Mouse (Mus musculus): Measurements from ENCODE around the gene Cyb561d2. TPM values are rescaled to one million over a fixed set of nuclear protein-coding genes. Genes with fewer than 3 reads are reported as not detected.

The Cyb561d2 gene
- polyA plus RNA-seq, 1 experiment, result 10.3 TPM

DNA sequence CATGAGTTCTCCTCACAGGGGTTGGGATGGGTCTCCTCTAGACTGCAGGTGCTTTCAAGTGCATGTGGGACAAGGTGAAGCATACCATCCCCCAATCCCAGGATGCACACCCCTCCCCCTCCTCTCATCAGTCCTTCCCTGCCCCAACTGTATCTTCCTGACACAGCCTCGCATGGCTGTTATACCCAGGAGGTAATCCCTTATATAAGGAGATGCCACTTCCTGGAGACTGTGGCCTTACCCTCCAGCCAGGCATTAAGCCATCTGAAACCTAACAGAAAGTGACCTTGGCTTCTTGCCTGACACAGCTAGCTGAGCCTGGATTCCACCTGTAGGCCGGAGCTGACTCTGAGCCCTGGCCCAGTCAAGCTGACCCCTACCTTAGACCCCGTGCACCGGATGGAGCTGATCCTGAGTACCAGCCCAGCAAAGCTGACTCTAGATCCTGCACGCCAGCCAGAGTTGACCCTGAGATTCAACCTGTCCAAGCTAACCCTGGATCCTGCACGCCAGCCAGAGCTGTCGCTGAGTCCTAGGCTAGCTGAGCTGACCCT lies 40.6 kb upstream of the Cyb561d2 start:
- Histone ChIP-seq H3K4me1 (ENCODE audit: control insufficient read depth, insufficient read depth, low read length) (peaks cover 1% of the 10 kb centered on the region; the same call in 1 of the 2 replicates), H3K27ac (ENCODE audit: control insufficient read depth, insufficient read depth, low read depth, low read length, poor library complexity) (peak overlapping the region; percentile 56), H3K4me3 (replicated peaks; ENCODE audit: control insufficient read depth, low read depth, low read length) (no peak overlapping the region)
- TF ChIP-seq CTCF (IDR thresholded peaks at IDR 0.05; ENCODE audit: control insufficient read depth, insufficient read depth, low read length) (no peak), POLR2A (IDR thresholded peaks at IDR 0.05; ENCODE audit: borderline replicate concordance, control insufficient read depth, low read depth, low read length) (no peak)
- WGBS, result 77% methylated on average over 7 of the region's 7 CpGs

DNA sequence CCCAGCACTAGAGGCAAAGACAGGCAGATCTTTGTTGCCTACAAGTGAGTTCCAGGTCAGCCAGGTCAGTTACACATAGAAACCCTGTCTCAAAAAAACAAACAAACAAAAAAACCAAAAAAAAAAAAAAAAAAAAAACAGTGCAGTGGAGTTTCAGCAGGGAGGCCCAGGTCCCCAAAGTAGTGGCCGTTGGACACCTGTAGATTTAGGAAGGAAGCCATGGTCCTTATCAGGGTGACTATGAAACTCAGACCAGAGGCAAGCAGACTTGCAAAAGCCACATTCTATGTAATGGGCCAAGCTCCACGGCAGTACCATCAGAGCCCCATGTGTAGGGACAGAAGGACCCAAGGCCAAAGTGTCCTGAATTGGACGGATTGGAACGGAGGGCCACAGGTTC lies 39.6 kb upstream of the Cyb561d2 start:
- WGBS, result 22% methylated on average over 4 of the region's 4 CpGs
- H3K4me3 ChIP-seq (replicated peaks; ENCODE audit: control insufficient read depth, low read depth, low read length), result peak overlapping the region; percentile 90
- H3K4me1 ChIP-seq (ENCODE audit: control insufficient read depth, insufficient read depth, low read length), result peaks cover 1% of the 10 kb centered on the region; the same call in 1 of the 2 replicates
- H3K27ac ChIP-seq (ENCODE audit: control insufficient read depth, insufficient read depth, low read depth, low read length, poor library complexity), result peak overlapping the region; percentile 91
- TF ChIP-seq CTCF (IDR thresholded peaks at IDR 0.05; ENCODE audit: control insufficient read depth, insufficient read depth, low read length) (no peak), POLR2A (IDR thresholded peaks at IDR 0.05; ENCODE audit: borderline replicate concordance, control insufficient read depth, low read depth, low read length) (no peak)

- peak within 1 kb of the TSS; percentile 90 for H3K4me3 ChIP-seq (replicated peaks; ENCODE audit: control insufficient read depth, low read depth, low read length)
- WGBS, result under 1% methylated on average over 32 of the region's 32 CpGs
- TF ChIP-seq CTCF (IDR thresholded peaks at IDR 0.05; ENCODE audit: control insufficient read depth, insufficient read depth, low read length) (no peak; the same call in 1 of the 2 replicates), POLR2A (IDR thresholded peaks at IDR 0.05; ENCODE audit: borderline replicate concordance, control insufficient read depth, low read depth, low read length) (no peak; the same call in none of the 2 replicates)
- no peaks in the 10 kb centered on the region; the same call in 1 of the 2 replicates for H3K4me1 ChIP-seq (ENCODE audit: control insufficient read depth, insufficient read depth, low read length)
- H3K27ac ChIP-seq (ENCODE audit: control insufficient read depth, insufficient read depth, low read depth, low read length, poor library complexity), result peak within 1 kb of the TSS; percentile 91
Measured at GRCm38 (mm10) chr9:107580501-107581317, 38.7 kb upstream of the Cyb561d2 start, which contains the start of gene Hyal3. TSS of gene Hyal3 (plus strand) at chr9:107580818.

- H3K27ac ChIP-seq (ENCODE audit: control insufficient read depth, insufficient read depth, low read depth, low read length, poor library complexity), result no peak overlapping the region
Measured at GRCm38 (mm10) chr9:107579023-107579900, 37.3 kb upstream of the Cyb561d2 start.

DNA sequence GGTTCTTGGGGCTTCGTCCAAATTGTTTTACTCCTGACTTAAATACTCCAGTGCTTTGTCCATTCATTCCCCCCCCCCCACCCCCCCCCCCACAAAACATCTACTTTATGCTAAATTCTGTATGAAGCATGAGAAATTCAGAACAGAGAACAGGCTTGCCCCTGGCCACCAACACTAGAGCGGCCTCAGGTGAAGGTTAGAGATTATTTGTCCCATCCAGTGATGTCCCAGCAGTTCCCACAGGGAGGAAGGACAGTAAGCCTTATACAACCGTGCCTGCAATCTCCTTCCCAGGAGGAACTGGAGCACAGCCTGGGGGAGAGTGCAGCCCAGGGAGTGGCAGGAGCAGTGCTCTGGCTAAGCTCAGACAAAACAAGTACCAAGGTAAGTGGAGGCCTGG lies 36.6 kb upstream of the Cyb561d2 start, which contains the start of gene Naa80:
Gene Naa80 (plus strand): TSS at position 301 of the 400 bp plus-strand sequence.
- TF ChIP-seq CTCF (IDR thresholded peaks at IDR 0.05; ENCODE audit: control insufficient read depth, insufficient read depth, low read length) (no peak), POLR2A (IDR thresholded peaks at IDR 0.05; ENCODE audit: borderline replicate concordance, control insufficient read depth, low read depth, low read length) (no peak)
- H3K27ac ChIP-seq (ENCODE audit: control insufficient read depth, insufficient read depth, low read depth, low read length, poor library complexity), result no peak within 1 kb of the TSS
- no peak within 1 kb of the TSS for H3K4me3 ChIP-seq (replicated peaks; ENCODE audit: control insufficient read depth, low read depth, low read length)

More at GRCm38 (mm10) chr9:107579023-107579900, 37.3 kb upstream of the Cyb561d2 start:
- Histone ChIP-seq H3K4me1 (ENCODE audit: control insufficient read depth, insufficient read depth, low read length) (no peaks in the 10 kb centered on the region; the same call in 1 of the 2 replicates), H3K4me3 (replicated peaks; ENCODE audit: control insufficient read depth, low read depth, low read length) (no peak overlapping the region)
- 90% methylated on average over 14 of the region's 14 CpGs for WGBS
- TF ChIP-seq CTCF (IDR thresholded peaks at IDR 0.05; ENCODE audit: control insufficient read depth, insufficient read depth, low read length) (no peak), POLR2A (IDR thresholded peaks at IDR 0.05; ENCODE audit: borderline replicate concordance, control insufficient read depth, low read depth, low read length) (no peak)

DNA sequence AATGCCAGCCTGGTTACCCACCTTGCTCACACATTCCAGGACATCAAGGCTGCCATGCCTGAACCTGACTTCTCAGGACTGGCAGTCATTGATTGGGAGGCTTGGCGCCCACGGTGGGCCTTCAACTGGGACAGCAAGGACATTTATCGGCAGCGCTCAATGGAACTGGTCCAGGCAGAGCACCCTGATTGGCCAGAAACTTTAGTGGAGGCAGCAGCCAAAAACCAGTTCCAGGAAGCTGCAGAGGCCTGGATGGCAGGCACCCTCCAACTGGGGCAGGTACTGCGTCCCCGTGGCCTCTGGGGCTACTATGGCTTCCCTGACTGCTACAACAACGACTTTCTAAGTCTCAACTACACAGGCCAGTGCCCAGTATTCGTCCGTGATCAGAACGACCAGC lies 35.9 kb upstream of the Cyb561d2 start:
- TF ChIP-seq POLR2A (IDR thresholded peaks at IDR 0.05; ENCODE audit: borderline replicate concordance, control insufficient read depth, low read depth, low read length), result no peak
- TF ChIP-seq CTCF (IDR thresholded peaks at IDR 0.05; ENCODE audit: control insufficient read depth, insufficient read depth, low read length), result no peak
- no peak overlapping the region for H3K27ac ChIP-seq (ENCODE audit: control insufficient read depth, insufficient read depth, low read depth, low read length, poor library complexity)
- 94% methylated on average over 10 of the region's 10 CpGs for WGBS
- no peak overlapping the region for H3K4me3 ChIP-seq (replicated peaks; ENCODE audit: control insufficient read depth, low read depth, low read length)
- no peaks in the 10 kb centered on the region; the same call in 1 of the 2 replicates for H3K4me1 ChIP-seq (ENCODE audit: control insufficient read depth, insufficient read depth, low read length)

More for the DNA sequence above, 36.6 kb upstream of the Cyb561d2 start, which contains the start of gene Naa80:
- 78% methylated on average over 3 of the region's 3 CpGs for WGBS
- no peaks in the 10 kb centered on the region; the same call in 1 of the 2 replicates for H3K4me1 ChIP-seq (ENCODE audit: control insufficient read depth, insufficient read depth, low read length)

DNA sequence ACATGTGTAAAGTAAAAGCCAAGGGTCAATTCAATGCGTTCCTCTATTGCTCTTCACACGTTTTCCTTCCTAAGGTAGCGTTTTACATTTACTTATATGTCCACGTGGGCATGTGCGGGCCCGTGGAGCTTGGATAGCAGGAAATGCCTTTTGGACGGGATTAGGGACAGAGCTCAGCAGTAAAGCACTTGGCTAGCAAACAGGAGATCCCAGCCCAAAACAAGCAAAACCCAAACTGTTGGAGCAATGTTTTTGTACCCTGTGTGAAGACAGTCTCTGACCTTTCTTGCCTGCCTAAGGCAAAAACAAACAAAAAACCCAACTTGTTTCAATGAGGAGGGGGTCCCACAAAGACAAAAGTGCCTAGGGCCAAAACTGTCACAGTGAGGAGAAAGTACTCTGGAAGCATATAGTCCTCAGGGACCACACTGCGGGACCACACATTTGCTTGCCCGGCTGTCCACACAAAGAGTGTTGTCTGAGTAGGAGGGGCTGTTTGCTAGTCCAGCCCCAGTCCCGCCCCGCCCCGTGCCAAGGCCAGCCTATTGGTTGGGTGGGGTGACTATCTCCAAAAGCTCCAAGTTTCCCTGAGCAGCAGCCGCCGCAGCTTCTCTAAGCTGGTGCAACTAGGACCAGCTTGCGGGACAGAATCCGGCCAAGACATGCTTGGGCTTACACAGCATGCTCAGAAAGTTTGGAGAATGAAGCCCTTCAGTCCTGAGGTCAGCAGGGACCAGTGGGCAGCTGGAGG lies 34.5 kb upstream of the Cyb561d2 start, which contains the start of gene Hyal1:
Gene Hyal1 (plus strand): TSS at position 571 of the 751 bp plus-strand sequence.
- WGBS, result 41% methylated on average over 16 of the region's 16 CpGs
- H3K27ac ChIP-seq (ENCODE audit: control insufficient read depth, insufficient read depth, low read depth, low read length, poor library complexity), result no peak within 1 kb of the TSS; the same call in 1 of the 2 replicates
- TF ChIP-seq CTCF (IDR thresholded peaks at IDR 0.05; ENCODE audit: control insufficient read depth, insufficient read depth, low read length), result no peak
- 0 out of 2 replicates have a peak, but pooled peaks have one; percentile 24 for TF ChIP-seq POLR2A (IDR thresholded peaks at IDR 0.05; ENCODE audit: borderline replicate concordance, control insufficient read depth, low read depth, low read length)
- H3K4me3 ChIP-seq (replicated peaks; ENCODE audit: control insufficient read depth, low read depth, low read length), result peak within 1 kb of the TSS; percentile 45
- H3K4me1 ChIP-seq (ENCODE audit: control insufficient read depth, insufficient read depth, low read length), result no peaks in the 10 kb centered on the region; the same call in 1 of the 2 replicates

All from bone marrow, adult 2 months (tissue).